Mouse (Mus musculus): ENCODE measurements around the gene Mdm2. TPM values are rescaled to one million over a fixed set of nuclear protein-coding genes. Genes with fewer than 3 reads are reported as not detected.

The Mdm2 gene
- polyA plus RNA-seq, 1 experiment: 39.2 TPM

DNA sequence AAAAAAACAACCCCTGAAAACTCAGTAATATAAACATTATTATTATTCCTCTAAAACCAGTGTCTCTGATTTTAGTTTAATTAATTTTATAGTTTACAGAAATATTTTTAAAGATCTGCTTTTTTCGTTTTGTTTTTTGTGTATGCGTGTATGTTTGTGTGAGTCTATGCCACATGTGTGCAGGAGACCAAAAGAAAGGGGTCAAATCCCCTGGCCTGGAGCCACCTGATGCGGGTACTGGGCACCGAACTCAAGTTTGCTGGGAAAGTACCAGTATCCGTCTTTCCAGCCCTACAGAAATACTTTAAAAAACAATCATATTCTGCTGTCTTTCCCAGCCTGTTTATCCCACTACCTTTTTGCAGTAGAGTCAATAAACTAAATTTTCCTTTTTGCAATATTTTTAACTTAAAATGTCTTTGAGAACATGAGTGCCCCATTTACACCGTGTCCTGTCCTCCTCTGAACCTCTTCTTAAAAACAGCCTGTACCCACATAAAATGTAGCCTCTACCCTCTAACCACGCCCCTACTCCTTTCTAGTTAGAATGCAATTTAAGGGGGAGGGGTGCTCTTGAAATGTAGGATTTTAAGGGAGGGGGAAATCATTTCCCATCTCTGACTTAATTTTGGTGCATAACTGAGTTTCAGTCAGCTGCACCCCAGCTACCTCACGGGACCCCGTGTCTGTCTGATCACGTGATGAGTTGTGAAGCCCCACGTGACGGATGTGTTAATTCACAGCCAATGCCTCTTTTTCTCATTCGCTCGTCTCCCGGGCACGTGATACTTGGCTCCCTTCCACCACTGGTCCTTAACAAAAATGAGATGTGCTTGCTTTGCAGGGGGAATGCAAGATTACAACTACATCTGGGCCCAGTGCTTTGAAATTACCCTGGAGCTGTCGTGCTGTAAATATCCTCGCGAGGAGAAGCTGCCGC is 35.2 kb downstream of the Mdm2 start:
- Histone ChIP-seq H3K4me1 (ENCODE audit: control insufficient read depth, insufficient read depth, insufficient read length, low read length) (no peaks in the 10 kb centered on the region; the same call in 1 of the 2 replicates), H3K4me3 (ENCODE audit: low read depth, low read length) (no peak overlapping the region), H3K27me3 (ENCODE audit: control insufficient read depth, insufficient read depth, low read length) (no peaks in the 10 kb centered on the region), H3K27ac (ENCODE audit: insufficient read depth, low read depth, low read length) (no peak overlapping the region), H3K36me3 (ENCODE audit: control insufficient read depth, insufficient read depth, low read length) (peaks cover 5% of the 10 kb centered on the region; the same call in 1 of the 2 replicates)
- WGBS: 71% methylated on average over 20 of the region's 20 CpGs
- no peak for TF ChIP-seq CTCF (IDR thresholded peaks at IDR 0.05; ENCODE audit: extremely low read depth, insufficient read length, insufficient replicate concordance, low read depth, low read length)
- no peak for TF ChIP-seq POLR2A (IDR thresholded peaks at IDR 0.05; ENCODE audit: low read depth, low read length)

DNA sequence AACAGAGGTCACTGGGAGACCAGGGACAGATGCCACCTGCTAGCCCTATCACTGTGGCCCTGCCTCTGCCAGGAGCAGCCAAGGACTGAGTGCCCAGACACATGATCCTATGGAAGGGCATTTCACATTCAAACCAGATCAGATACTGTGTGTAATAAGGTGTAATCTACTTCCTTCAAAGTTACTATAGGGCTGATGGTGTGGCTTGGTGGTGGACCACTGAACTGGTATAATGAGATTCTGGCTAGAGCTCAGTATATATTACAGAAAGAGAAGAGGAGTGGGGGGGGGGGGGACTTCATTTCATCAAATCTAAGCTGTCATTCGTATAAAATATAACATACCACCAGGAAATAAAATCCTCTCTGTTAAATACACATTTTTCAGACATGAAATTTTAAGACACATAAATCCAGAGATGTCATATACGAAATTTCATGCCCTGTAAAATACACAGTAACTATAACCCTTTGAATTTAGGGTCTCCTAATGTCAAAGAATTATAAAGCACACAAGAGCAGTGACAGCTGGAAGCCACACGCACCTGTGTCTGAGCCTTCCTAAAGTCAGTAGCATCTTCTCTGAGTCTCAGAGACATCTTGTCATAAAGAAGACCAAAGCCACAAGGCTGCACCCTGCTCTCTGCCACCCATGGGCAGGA is 36.1 kb downstream of the Mdm2 start:
- Histone ChIP-seq H3K27ac (ENCODE audit: insufficient read depth, low read depth, low read length) (no peak overlapping the region), H3K4me1 (ENCODE audit: control insufficient read depth, insufficient read depth, insufficient read length, low read length) (peaks cover under 1% of the 10 kb centered on the region), H3K27me3 (ENCODE audit: control insufficient read depth, insufficient read depth, low read length) (no peaks in the 10 kb centered on the region), H3K36me3 (ENCODE audit: control insufficient read depth, insufficient read depth, low read length) (peaks cover 5% of the 10 kb centered on the region; the same call in 1 of the 2 replicates), H3K4me3 (ENCODE audit: low read depth, low read length) (no peak overlapping the region)
- TF ChIP-seq POLR2A (IDR thresholded peaks at IDR 0.05; ENCODE audit: low read depth, low read length) (no peak), CTCF (IDR thresholded peaks at IDR 0.05; ENCODE audit: extremely low read depth, insufficient read length, insufficient replicate concordance, low read depth, low read length) (no peak)
- WGBS: 87% methylated on average over 3 of the region's 3 CpGs

DNA sequence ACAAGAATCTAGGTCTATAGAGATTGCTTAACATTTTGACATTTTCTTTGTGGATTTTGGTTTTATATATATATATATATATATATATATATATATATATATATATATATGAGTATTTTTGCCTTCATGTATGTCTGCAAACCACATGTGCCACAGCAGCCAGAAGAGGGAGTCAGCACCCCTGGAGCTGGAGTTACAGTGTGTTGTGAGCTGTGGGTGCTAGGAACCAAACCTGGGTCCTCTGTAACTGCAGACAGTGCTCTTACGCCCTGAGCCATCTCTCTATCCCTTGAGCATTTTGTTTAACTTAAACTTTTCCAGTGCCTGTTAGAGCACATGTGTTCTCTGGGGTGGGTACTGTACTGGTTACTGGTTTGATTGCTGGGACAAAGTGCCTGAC is 36.6 kb downstream of the Mdm2 start:
- TF ChIP-seq CTCF (IDR thresholded peaks at IDR 0.05; ENCODE audit: extremely low read depth, insufficient read length, insufficient replicate concordance, low read depth, low read length) (no peak), POLR2A (IDR thresholded peaks at IDR 0.05; ENCODE audit: low read depth, low read length) (no peak)
- WGBS: 96% methylated on average over 1 of the region's 1 CpGs
- Histone ChIP-seq H3K27me3 (ENCODE audit: control insufficient read depth, insufficient read depth, low read length) (no peaks in the 10 kb centered on the region), H3K36me3 (ENCODE audit: control insufficient read depth, insufficient read depth, low read length) (peaks cover 5% of the 10 kb centered on the region; the same call in 1 of the 2 replicates), H3K4me3 (ENCODE audit: low read depth, low read length) (no peak overlapping the region), H3K4me1 (ENCODE audit: control insufficient read depth, insufficient read depth, insufficient read length, low read length) (peaks cover 4% of the 10 kb centered on the region), H3K27ac (ENCODE audit: insufficient read depth, low read depth, low read length) (no peak overlapping the region)

DNA sequence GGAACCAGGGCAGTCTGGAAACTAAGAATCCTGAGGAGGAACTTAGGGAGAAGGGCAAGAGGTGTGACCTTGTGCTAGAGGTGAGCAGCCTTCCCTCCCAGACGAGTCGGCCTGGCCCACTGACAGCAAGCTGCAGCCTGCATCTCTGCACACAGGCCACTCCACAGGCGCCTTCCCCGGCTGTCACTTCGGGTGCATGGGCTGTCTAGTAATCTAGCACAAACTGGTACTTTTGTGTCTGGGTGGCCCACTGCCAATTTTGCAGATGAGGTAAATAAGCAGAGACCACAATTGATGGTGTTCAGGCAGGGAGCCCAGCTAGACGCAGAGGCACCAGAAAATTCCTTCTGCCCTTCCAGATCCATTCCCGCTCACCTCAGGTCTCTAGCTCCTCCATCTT is 37.9 kb downstream of the Mdm2 start:
- H3K36me3 ChIP-seq (ENCODE audit: control insufficient read depth, insufficient read depth, low read length): peaks cover 5% of the 10 kb centered on the region; the same call in 1 of the 2 replicates
- 57% methylated on average over 7 of the region's 7 CpGs for WGBS

DNA sequence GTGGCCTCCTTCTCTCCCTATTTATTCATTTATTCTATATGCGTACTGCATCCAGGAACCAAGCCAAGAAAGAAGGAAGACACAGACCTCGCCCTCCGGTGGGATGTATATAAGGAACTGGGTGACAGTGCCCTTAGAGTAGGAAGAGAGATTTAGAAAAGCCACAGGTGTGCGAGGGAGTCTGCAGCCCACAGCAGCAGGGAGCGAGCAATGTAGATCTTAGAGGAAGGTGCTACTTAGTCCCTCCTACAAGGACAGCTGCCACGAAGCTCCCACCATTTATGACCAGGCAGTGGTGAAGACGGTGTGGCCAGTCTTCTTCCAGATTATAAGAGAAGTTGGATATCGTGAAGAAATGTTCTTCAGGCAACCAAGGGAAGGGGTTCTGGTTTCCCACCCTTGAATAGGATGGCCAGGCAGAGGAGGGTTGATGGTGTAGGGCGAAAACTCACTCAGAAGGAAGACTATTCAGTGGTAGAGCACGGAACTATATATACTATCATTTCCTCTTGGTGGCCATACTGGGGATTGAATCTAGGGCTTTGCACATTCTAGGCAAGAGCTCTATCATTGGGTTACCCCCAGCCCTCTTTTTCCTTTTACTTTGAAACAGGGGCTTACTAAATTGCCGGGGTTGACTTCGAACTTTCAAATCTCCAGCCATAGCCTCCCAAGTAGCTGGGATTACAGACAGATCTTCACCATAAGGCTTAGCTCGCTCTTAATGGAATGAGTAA is 38.5 kb downstream of the Mdm2 start:
- Histone ChIP-seq H3K36me3 (ENCODE audit: control insufficient read depth, insufficient read depth, low read length) (peaks cover 5% of the 10 kb centered on the region; the same call in 1 of the 2 replicates), H3K4me1 (ENCODE audit: control insufficient read depth, insufficient read depth, insufficient read length, low read length) (peaks cover 4% of the 10 kb centered on the region), H3K27me3 (ENCODE audit: control insufficient read depth, insufficient read depth, low read length) (no peaks in the 10 kb centered on the region), H3K27ac (ENCODE audit: insufficient read depth, low read depth, low read length) (no peak overlapping the region), H3K4me3 (ENCODE audit: low read depth, low read length) (no peak overlapping the region)
- TF ChIP-seq CTCF (IDR thresholded peaks at IDR 0.05; ENCODE audit: extremely low read depth, insufficient read length, insufficient replicate concordance, low read depth, low read length) (no peak), POLR2A (IDR thresholded peaks at IDR 0.05; ENCODE audit: low read depth, low read length) (no peak)
- 91% methylated on average over 13 of the region's 13 CpGs for WGBS

More for the DNA sequence above, 37.9 kb downstream of the Mdm2 start:
- no peak overlapping the region for H3K4me3 ChIP-seq (ENCODE audit: low read depth, low read length)
- TF ChIP-seq CTCF (IDR thresholded peaks at IDR 0.05; ENCODE audit: extremely low read depth, insufficient read length, insufficient replicate concordance, low read depth, low read length) (no peak), POLR2A (IDR thresholded peaks at IDR 0.05; ENCODE audit: low read depth, low read length) (no peak)
- H3K27me3 ChIP-seq (ENCODE audit: control insufficient read depth, insufficient read depth, low read length): no peaks in the 10 kb centered on the region
- H3K27ac ChIP-seq (ENCODE audit: insufficient read depth, low read depth, low read length): no peak overlapping the region
- peaks cover 4% of the 10 kb centered on the region for H3K4me1 ChIP-seq (ENCODE audit: control insufficient read depth, insufficient read depth, insufficient read length, low read length)

DNA sequence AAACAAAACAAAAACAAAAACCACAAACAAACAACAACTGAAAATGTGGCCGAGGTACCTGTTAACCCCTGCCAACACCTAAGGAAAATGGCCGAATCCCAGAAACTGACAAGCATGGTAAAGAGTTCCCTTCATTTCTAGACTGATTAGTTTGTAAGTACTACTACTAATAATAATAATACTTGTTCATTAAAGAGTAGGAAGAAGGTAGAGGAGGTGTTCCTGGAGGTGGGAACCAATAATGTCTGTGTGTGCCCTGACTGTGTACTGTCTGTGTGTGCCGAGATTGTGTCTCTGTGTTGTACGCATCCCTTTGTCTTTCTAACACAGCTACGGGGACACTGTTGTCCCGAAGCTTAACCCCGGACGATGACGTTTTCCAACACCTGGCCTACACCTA is 39.3 kb downstream of the Mdm2 start:
- H3K4me1 ChIP-seq (ENCODE audit: control insufficient read depth, insufficient read depth, insufficient read length, low read length): peaks cover 4% of the 10 kb centered on the region
- H3K27me3 ChIP-seq (ENCODE audit: control insufficient read depth, insufficient read depth, low read length): no peaks in the 10 kb centered on the region
- 94% methylated on average over 9 of the region's 9 CpGs for WGBS
- H3K4me3 ChIP-seq (ENCODE audit: low read depth, low read length): no peak overlapping the region
- H3K36me3 ChIP-seq (ENCODE audit: control insufficient read depth, insufficient read depth, low read length): peaks cover 5% of the 10 kb centered on the region; the same call in 1 of the 2 replicates
- TF ChIP-seq POLR2A (IDR thresholded peaks at IDR 0.05; ENCODE audit: low read depth, low read length) (no peak), CTCF (IDR thresholded peaks at IDR 0.05; ENCODE audit: extremely low read depth, insufficient read length, insufficient replicate concordance, low read depth, low read length) (no peak)
- no peak overlapping the region for H3K27ac ChIP-seq (ENCODE audit: insufficient read depth, low read depth, low read length)
